Mouse (Mus musculus) forebrain, embryonic 12.5 days (tissue): ENCODE results near the gene E2f3. TPM values are rescaled to one million over a fixed set of nuclear protein-coding genes. Genes with fewer than 3 reads are reported as not detected.

Experiments
- ATAC-seq: fragments of 200-750 bp; cut with Nextera tagmentation; 2 replicates; pipeline ENCODE4 v1.8.0; 2017; ENCODE audit warnings: moderate TSS enrichment; ENCODE audit not compliant: low FRiP score
- H3K27ac ChIP-seq: fragments of 300-500 bp; sonication (generic); 2 replicates; pipeline ENCODE4 v1.5.1; 2016; ENCODE audit warnings: mild to moderate bottlenecking
- H3K27me3 ChIP-seq: fragments of 300-500 bp; sonication (generic); 2 replicates; pipeline ENCODE4 v1.6.1; 2016; ENCODE audit warnings: mild to moderate bottlenecking
- H3K36me3 ChIP-seq: fragments of 300-500 bp; sonication (generic); replicated peaks from 2 replicates; pipeline ENCODE4 v1.6.1; 2016; ENCODE audit warnings: mild to moderate bottlenecking
- H3K4me1 ChIP-seq: fragments of 300-500 bp; sonication (generic); 2 replicates; pipeline ENCODE4 v1.6.1; 2016
- H3K4me2 ChIP-seq: fragments of 300-500 bp; sonication (generic); 2 replicates; pipeline ENCODE4 v1.6.1; 2016; ENCODE audit warnings: mild to moderate bottlenecking, moderate library complexity
- H3K4me3 ChIP-seq: fragments of 300-500 bp; sonication (generic); replicated peaks from 2 replicates; pipeline ENCODE4 v1.5.1; 2016; ENCODE audit warnings: mild to moderate bottlenecking
- H3K9ac ChIP-seq: fragments of 300-500 bp; sonication (generic); 2 replicates; pipeline ENCODE4 v1.6.1; 2016; ENCODE audit warnings: mild to moderate bottlenecking
- H3K9me3 ChIP-seq: fragments of 300-500 bp; sonication (generic); 2 replicates; pipeline ENCODE4 v1.6.1; 2016
- WGBS: fragments of 180-500 bp; shearing (Covaris S2); methylation state at CpG from one replicate; pipeline ENCODE4 v1.1.7; 2016; 5-methylcytosine and 5-hydroxymethylcytosine counted together
- polyA plus RNA-seq: library from polyadenylated mRNA; unstranded; fragments of >200 nt; fragmentation: Nextera tagmentation; extraction: Ambion mirVana; gene quantifications from 2 replicates; pipeline ENCODE4 v1.2.1, GENCODE M21; 2016

Gene E2f3
- polyA plus RNA-seq, 1 experiment from 2014 or later: 20.9 TPM

DNA sequence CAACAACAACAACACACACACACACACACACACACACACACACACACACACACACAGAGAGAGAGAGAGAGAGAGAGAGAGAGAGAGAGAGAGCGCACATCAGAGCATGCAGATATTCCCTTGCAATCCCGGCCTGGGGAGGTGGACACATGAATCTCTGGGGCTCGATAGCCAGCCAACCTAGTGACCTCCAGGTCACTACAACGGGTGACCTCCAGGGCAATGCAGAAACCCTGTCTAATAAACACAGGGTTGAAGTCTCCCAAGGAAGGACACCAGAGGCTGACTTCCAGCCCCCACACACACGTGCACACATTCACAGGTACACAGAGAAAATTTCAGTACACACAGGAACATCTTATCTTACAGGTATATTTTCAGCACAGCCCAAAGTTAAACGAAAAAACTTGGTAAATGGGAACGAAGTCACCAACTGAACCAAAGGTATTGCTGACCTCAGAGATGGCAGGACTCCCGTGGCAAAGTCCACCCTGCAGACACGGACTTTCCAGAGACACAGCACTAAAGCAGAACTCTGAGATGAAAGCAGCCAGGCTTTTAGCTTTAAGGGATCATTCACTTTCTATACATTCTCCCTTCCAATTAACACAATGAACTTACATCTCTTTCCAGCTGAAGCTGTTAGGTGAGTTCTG is 40.8 kb downstream of the E2f3 start:
- ATAC-seq: no peak
- Histone ChIP-seq H3K9ac (no peak overlapping the region), H3K36me3 (peaks cover 9% of the 10 kb centered on the region; the same call in 1 of the 2 replicates), H3K27ac (no peak overlapping the region), H3K9me3 (no peaks in the 10 kb centered on the region), H3K27me3 (no peaks in the 10 kb centered on the region), H3K4me1 (no peaks in the 10 kb centered on the region), H3K4me2 (no peak overlapping the region), H3K4me3 (no peak overlapping the region)
- WGBS: 82% methylated on average over 9 of the region's 9 CpGs

DNA sequence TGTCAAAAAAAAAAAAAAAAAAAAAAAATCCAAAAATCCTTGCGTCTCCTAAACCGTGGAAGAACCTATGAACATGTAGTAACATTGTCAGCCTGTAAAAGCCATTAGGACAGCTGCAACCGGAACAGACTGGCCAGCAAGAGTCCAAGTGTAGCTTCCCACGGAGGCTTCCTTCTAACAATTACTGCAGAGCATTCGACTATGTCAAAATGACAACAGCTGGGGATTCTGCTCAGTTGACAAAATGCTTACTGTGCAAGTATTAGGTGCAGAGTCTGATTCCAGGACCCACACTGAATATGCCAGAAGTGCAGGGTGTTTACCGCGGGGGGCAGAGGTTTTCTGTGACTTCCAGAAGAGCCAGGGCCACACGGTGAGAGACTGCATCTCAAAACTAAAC is 41.4 kb downstream of the E2f3 start:
- H3K9me3 ChIP-seq: no peaks in the 10 kb centered on the region
- WGBS: 90% methylated on average over 8 of the region's 8 CpGs
- no peak for ATAC-seq
- no peak overlapping the region for H3K27ac ChIP-seq
- H3K4me2 ChIP-seq: no peak overlapping the region
- H3K9ac ChIP-seq: no peak overlapping the region
- H3K36me3 ChIP-seq: peaks cover 8% of the 10 kb centered on the region; the same call in 1 of the 2 replicates
- H3K4me3 ChIP-seq: no peak overlapping the region
- no peaks in the 10 kb centered on the region for H3K4me1 ChIP-seq
- no peaks in the 10 kb centered on the region for H3K27me3 ChIP-seq

DNA sequence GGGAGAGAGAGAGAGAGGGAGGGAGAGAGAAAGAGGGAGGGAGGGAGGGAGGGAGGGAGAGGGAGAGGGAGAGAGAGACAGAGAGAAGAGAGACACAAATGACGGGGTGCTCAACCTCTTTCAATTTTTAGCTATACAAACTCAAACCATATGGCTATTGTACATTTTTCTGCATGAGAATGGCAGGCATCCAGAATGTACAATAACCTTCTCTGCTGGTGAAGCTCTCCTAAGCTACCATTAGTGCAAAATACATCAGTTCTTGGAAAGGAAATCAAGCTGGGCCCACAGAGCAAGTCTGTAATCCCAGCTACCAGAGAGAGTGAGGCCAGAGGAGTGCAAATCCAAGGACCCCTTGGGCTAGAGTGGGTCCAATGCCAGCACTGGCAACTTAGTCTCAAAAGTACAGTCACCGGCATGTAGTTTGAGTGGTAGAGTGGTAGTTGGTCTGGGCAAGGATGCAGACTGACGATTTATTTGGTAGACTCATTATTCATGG is 42.3 kb downstream of the E2f3 start:
- H3K27me3 ChIP-seq: no peaks in the 10 kb centered on the region
- H3K27ac ChIP-seq: no peak overlapping the region
- 80% methylated on average over 3 of the region's 3 CpGs for WGBS
- peaks cover 8% of the 10 kb centered on the region; the same call in 1 of the 2 replicates for H3K36me3 ChIP-seq
- ATAC-seq: no peak
- H3K4me2 ChIP-seq: no peak overlapping the region
- no peak overlapping the region for H3K4me3 ChIP-seq
- no peaks in the 10 kb centered on the region for H3K4me1 ChIP-seq
- no peaks in the 10 kb centered on the region for H3K9me3 ChIP-seq
- H3K9ac ChIP-seq: no peak overlapping the region

DNA sequence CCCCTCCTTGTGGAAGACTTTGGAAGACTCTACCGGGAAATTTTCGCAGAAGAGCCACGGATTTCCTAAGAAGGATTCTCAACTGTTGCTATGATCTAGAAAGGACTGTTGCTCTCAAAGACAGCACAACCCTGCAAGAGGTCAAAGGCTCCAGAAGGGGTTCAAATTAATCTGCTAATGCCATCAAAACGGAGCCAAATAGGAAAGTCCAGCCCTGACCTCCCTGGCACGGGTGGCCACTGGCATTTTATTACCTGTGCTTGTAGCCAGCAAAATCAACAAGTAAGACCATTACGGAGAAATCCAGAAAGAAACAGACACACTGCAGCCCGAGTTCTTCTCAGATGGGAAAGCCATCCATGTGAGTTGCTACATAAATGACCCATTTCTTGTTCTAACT is 45.8 kb downstream of the E2f3 start:
- no peaks in the 10 kb centered on the region for H3K4me1 ChIP-seq
- H3K27me3 ChIP-seq: no peaks in the 10 kb centered on the region
- H3K36me3 ChIP-seq: peaks cover 25% of the 10 kb centered on the region
- H3K9ac ChIP-seq: no peak overlapping the region
- ATAC-seq: no peak
- peaks cover 4% of the 10 kb centered on the region; the same call in 1 of the 2 replicates for H3K9me3 ChIP-seq
- WGBS: 90% methylated on average over 7 of the region's 7 CpGs
- no peak overlapping the region for H3K4me2 ChIP-seq
- no peak overlapping the region for H3K4me3 ChIP-seq
- H3K27ac ChIP-seq: no peak overlapping the region

DNA sequence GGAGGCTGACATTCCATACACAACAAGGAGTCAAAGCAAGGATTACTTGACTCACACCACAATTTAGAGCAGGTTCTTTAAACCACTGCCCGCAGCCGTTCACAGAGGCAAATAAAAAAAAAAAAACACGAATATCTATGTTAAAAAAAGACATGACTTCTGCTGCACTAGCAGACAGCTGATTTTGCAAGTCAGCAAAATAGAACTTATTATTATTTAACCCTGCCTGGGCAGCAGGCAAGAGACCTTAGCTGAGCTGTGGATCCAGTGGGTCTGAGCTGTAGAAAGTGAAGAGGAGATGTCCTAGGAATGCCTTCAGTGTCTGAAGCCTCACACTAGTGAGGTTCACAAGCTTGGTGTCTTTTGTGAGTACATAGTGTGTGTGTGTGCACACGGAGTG is 46.5 kb downstream of the E2f3 start:
- H3K9me3 ChIP-seq: peaks cover 4% of the 10 kb centered on the region; the same call in 1 of the 2 replicates
- ATAC-seq: no peak
- no peak overlapping the region for H3K4me2 ChIP-seq
- no peak overlapping the region for H3K9ac ChIP-seq
- H3K4me3 ChIP-seq: no peak overlapping the region
- H3K36me3 ChIP-seq: peaks cover 25% of the 10 kb centered on the region
- no peaks in the 10 kb centered on the region for H3K27me3 ChIP-seq
- no peak overlapping the region for H3K27ac ChIP-seq
- no peaks in the 10 kb centered on the region for H3K4me1 ChIP-seq
- WGBS: 86% methylated on average over 4 of the region's 4 CpGs

DNA sequence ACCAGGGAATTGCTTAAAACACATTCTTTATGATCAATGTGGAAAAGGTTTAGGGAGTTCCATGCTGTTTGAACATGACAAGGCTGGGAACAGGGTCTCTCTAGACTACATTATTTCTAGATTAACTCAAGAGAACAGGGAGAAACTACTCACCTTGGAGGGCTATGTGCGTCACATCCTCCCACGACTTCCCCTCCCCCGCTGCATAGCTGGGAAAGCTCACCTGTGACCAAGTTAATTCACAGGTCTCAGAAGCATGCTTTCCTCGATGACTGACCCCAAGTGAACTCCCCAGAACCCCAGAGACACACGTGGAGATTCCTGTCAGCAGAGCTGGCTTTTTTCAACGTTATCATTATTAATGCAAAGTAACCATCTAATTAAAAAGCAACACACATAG is 47.1 kb downstream of the E2f3 start:
- Histone ChIP-seq H3K36me3 (peaks cover 25% of the 10 kb centered on the region), H3K4me3 (no peak overlapping the region), H3K9me3 (peaks cover 4% of the 10 kb centered on the region; the same call in 1 of the 2 replicates), H3K27ac (no peak overlapping the region), H3K4me2 (no peak overlapping the region), H3K9ac (no peak overlapping the region), H3K27me3 (no peaks in the 10 kb centered on the region), H3K4me1 (no peaks in the 10 kb centered on the region)
- ATAC-seq: no peak
- WGBS: 80% methylated on average over 6 of the region's 6 CpGs

DNA sequence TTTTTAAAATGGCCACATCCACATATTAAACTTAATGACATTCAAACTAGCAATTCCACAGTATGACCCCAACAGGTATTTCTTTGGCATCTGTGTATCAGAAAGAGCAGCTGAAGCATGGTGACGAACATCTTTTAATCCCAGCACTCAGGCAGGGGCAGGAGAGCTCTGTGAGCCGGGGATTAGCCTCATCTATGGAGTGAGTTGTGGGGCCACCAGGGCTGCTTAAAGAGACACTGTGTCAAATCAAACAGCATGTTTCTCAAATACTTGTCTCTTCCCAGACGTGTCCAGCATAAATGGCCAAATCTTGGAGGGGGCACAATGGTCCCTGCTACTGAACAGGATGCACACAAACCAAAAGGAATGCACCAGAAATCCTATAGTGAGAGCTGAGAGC is 59.7 kb downstream of the E2f3 start:
- no peak overlapping the region for H3K4me2 ChIP-seq
- no peaks in the 10 kb centered on the region for H3K27me3 ChIP-seq
- H3K27ac ChIP-seq: no peak overlapping the region
- no peaks in the 10 kb centered on the region for H3K36me3 ChIP-seq
- no peaks in the 10 kb centered on the region for H3K9me3 ChIP-seq
- H3K4me3 ChIP-seq: no peak overlapping the region
- 66% methylated on average over 3 of the region's 3 CpGs for WGBS
- ATAC-seq: no peak
- 0 out of 2 replicates have a peak, but pooled peaks cover 4% of the 10 kb centered on the region for H3K4me1 ChIP-seq
- H3K9ac ChIP-seq: no peak overlapping the region

DNA sequence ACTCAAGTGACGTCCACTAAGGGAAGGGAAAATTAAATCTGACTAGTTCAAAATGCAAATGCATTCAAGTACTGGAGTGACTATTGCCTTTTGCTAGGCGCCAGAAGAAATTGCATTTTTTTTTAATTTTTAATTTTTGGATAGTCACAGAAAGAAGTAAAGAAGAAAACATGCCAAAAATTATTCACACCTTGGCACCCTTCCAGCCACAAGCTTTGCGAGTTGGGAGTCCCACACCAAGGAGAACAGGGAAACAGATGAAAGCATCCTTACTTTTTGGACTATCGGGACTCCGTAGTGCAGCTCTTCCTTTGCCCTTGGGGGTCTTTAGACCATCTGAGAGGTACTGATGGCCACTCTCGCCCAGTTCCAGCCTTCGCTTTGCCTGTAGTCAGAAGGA is 66.0 kb downstream of the E2f3 start:
- 93% methylated on average over 7 of the region's 7 CpGs for WGBS
- Histone ChIP-seq H3K4me2 (no peak overlapping the region), H3K4me1 (no peaks in the 10 kb centered on the region), H3K9me3 (no peaks in the 10 kb centered on the region), H3K36me3 (peaks cover 40% of the 10 kb centered on the region), H3K9ac (no peak overlapping the region), H3K27me3 (no peaks in the 10 kb centered on the region), H3K4me3 (no peak overlapping the region), H3K27ac (no peak overlapping the region)
- no peak for ATAC-seq

DNA sequence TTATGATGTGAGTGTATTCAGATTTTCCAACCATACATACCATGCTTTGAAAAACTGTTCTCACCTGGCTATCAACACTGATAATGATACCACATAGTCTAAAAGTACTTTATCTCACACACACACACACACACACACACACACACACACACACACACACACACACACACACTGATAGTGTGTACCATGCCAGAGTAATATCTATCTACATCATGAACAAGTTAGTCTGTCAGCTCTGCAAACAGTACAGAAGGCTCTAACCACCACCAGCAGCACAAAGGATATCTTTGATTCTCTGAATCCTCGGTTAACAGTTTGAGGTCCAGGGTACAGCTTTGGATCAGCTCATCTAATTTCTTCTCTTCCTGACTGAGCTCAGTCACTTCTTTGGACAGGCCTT is 69.3 kb downstream of the E2f3 start:
- Histone ChIP-seq H3K27me3 (no peaks in the 10 kb centered on the region), H3K4me1 (no peaks in the 10 kb centered on the region), H3K9me3 (no peaks in the 10 kb centered on the region), H3K4me3 (no peak overlapping the region), H3K9ac (no peak overlapping the region), H3K36me3 (peaks cover 68% of the 10 kb centered on the region), H3K27ac (no peak overlapping the region), H3K4me2 (no peak overlapping the region)
- no peak for ATAC-seq
- WGBS: 77% methylated on average over 1 of the region's 1 CpGs

DNA sequence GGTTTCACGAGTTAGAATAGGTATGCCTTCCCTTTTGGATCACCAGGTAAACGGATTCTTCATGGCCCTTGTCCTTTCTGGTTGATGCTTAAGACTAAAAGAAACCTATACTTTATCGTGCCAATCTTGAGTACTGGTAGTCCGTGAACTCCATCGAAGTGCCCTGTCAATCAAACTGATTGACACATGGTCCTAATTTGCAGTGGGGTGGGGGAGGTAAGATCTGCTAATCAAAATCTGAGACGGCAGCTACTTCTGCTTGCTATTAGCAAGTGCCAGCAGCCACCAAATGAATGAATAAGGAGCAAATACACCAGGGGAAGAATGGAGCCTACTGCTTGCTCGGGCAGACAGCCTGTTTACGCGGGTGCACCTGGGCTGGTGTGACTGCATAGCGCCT is 72.3 kb downstream of the E2f3 start:
- Histone ChIP-seq H3K4me2 (no peak overlapping the region), H3K27ac (no peak overlapping the region), H3K27me3 (no peaks in the 10 kb centered on the region), H3K9me3 (no peaks in the 10 kb centered on the region), H3K4me3 (no peak overlapping the region), H3K36me3 (peaks cover 87% of the 10 kb centered on the region), H3K4me1 (no peaks in the 10 kb centered on the region), H3K9ac (no peak overlapping the region)
- ATAC-seq: no peak
- WGBS: 82% methylated on average over 10 of the region's 10 CpGs

DNA sequence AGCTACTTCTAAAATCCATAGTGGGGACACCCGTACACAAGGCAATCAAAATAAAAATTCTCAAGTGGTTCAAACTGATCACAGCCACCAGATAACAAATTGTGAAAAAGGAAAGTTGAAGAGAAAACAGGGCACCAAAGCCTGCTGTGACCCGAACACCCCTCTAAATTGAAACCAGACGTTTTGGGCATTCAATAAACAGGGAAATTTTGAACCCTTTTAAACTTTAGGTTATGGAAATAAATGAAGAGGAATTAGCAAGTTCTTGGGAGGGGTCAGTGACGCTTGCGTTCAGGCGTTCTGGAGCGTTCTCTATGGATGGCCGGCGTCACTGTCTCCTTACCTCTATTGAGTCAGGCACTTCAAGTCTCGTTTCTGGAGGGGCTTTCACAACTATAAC is 72.8 kb downstream of the E2f3 start:
- Histone ChIP-seq H3K27me3 (no peaks in the 10 kb centered on the region), H3K27ac (no peak overlapping the region), H3K9ac (no peak overlapping the region), H3K9me3 (no peaks in the 10 kb centered on the region), H3K36me3 (peaks cover 87% of the 10 kb centered on the region), H3K4me1 (no peaks in the 10 kb centered on the region), H3K4me3 (no peak overlapping the region), H3K4me2 (no peak overlapping the region)
- ATAC-seq: no peak
- 92% methylated on average over 10 of the region's 10 CpGs for WGBS

DNA sequence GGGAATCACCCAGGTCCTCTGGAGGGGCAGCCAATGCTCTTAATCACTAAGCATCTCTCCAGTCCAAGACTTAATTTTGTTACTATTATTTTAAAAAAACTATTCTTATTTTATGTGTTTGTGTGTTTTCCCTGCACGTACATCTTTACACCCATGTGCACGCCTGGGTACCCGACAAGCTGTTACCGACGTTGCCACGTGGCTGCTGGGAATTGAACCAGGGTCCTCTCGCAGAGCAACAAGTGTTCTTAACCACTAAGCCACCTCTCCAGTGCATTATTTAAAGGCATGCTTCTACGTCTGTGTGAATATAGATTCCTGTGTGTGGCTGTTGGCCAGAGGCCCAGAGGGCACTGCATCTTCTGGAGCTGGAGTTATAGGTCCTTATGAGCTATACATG is 73.6 kb downstream of the E2f3 start:
- H3K9me3 ChIP-seq: no peaks in the 10 kb centered on the region
- no peak overlapping the region for H3K4me3 ChIP-seq
- no peak for ATAC-seq
- H3K27me3 ChIP-seq: no peaks in the 10 kb centered on the region
- H3K36me3 ChIP-seq: peaks cover 87% of the 10 kb centered on the region
- H3K9ac ChIP-seq: no peak overlapping the region
- no peak overlapping the region for H3K27ac ChIP-seq
- H3K4me2 ChIP-seq: no peak overlapping the region
- 96% methylated on average over 8 of the region's 8 CpGs for WGBS
- no peaks in the 10 kb centered on the region for H3K4me1 ChIP-seq

DNA sequence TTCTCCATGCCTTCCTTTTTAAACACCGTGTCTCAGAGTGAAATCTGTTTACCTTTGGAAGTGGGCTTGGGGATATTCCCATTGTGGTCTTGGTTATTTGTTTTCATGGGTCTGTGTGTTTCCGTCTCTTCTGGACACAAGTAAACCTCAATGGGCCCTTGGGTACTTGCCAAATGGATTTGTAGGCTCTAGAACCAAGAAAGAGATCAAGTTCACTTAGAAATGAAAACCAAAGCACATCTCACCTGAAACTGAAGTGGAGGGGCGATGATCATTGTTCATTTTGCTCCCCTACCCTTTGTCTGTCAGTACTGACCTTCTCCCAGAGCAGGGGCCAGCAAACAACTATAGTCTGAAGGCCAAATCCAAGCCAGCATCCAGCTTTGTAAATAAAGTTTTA is 74.7 kb downstream of the E2f3 start:
- H3K36me3 ChIP-seq: peaks cover 88% of the 10 kb centered on the region

More for the DNA sequence above, 74.7 kb downstream of the E2f3 start:
- H3K27ac ChIP-seq: no peak overlapping the region
- no peak for ATAC-seq
- H3K4me3 ChIP-seq: no peak overlapping the region
- no peak overlapping the region for H3K9ac ChIP-seq
- WGBS: 97% methylated on average over 3 of the region's 3 CpGs
- no peaks in the 10 kb centered on the region for H3K4me1 ChIP-seq
- H3K27me3 ChIP-seq: no peaks in the 10 kb centered on the region
- 0 out of 2 replicates have a peak, but pooled peaks cover 2% of the 10 kb centered on the region for H3K9me3 ChIP-seq
- no peak overlapping the region for H3K4me2 ChIP-seq
